Mouse (Mus musculus): ENCODE measurements around the gene Atg10. TPM values are rescaled to one million over a fixed set of nuclear protein-coding genes. Genes with fewer than 3 reads are reported as not detected.
A peak's percentile ranks its signal among the peaks of the same experiment; 100 is the strongest.

Atg10 gene
- total and polyA plus RNA-seq, 2 experiments from 2014 or later = 6.7 to 41.8 TPM

DNA sequence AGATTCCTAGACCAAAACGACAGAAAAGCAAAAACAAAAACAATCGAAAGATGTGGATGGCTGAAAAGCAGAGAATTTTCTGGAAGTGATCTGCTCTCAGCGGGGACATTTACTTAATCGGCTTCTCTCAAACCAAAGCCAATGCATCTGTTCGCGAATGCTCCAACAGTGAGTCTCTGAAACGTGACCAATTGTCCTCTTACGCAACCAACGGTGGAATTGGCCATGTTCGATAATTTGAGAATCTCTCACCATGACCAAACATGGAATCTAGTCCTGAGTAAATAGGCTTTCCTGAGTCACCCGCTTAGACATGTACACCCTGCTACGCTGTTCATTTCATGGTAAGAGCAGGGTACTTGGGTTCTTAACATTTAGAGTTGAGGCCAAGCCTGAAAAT, 326.9 kb downstream of the Atg10 start:
- H3K27ac ChIP-seq (ENCODE audit: low read depth) = no peak overlapping the region
- ATAC-seq (ENCODE audit: insufficient read depth, low read depth) (no peak), DNase-seq (ENCODE audit: low spot score) (no peak)
- H3K4me3 ChIP-seq (ENCODE audit: low read depth, low read length) = no peak overlapping the region
- H3K36me3 ChIP-seq (replicated peaks; ENCODE audit: control insufficient read depth, insufficient read depth, low read length) = no peaks in the 10 kb centered on the region
- H3K9ac ChIP-seq (replicated peaks; ENCODE audit: low read depth, low read length) = no peak overlapping the region
- WGBS = 94% methylated on average over 12 of the region's 12 CpGs
- H3K4me1 ChIP-seq (ENCODE audit: control insufficient read depth, insufficient read depth) = no peaks in the 10 kb centered on the region
- H3K4me2 ChIP-seq (ENCODE audit: low read depth, low read length) = no peak overlapping the region
- no peaks in the 10 kb centered on the region for H3K27me3 ChIP-seq (ENCODE audit: control insufficient read depth, insufficient read depth, low read length)
- no peaks in the 10 kb centered on the region for H3K9me3 ChIP-seq (replicated peaks; ENCODE audit: control insufficient read depth, low read length)
- no peak for TF ChIP-seq EP300 (IDR thresholded peaks at IDR 0.05; ENCODE audit: low read depth)
- TF ChIP-seq CTCF (IDR thresholded peaks at IDR 0.05; ENCODE audit: low read depth) = no peak

DNA sequence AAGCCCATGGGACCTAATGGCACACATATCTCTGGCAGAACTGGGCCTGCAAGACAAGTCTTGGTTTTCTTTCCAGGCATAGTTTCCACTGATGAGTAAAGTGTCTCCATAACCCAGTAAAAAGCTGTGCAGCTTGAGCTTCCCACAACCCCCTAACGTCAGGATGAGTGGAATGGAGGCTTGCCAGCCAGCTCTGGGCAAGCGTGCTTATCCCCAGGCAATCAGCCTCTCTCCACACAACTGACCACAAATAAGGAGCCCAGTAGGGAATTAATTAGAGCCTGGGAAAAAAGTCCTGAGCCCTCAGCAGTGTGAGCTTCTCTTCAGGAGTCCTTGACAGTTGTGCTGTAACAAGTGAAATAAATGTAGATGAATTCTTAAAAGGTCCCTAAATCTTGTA, 327.7 kb downstream of the Atg10 start:
- Histone ChIP-seq H3K9ac (replicated peaks; ENCODE audit: low read depth, low read length) (no peak overlapping the region), H3K27ac (ENCODE audit: low read depth) (no peak overlapping the region), H3K4me3 (ENCODE audit: low read depth, low read length) (no peak overlapping the region), H3K4me2 (ENCODE audit: low read depth, low read length) (no peak overlapping the region), H3K4me1 (ENCODE audit: control insufficient read depth, insufficient read depth) (no peaks in the 10 kb centered on the region), H3K9me3 (replicated peaks; ENCODE audit: control insufficient read depth, low read length) (no peaks in the 10 kb centered on the region), H3K27me3 (ENCODE audit: control insufficient read depth, insufficient read depth, low read length) (no peaks in the 10 kb centered on the region), H3K36me3 (replicated peaks; ENCODE audit: control insufficient read depth, insufficient read depth, low read length) (no peaks in the 10 kb centered on the region)
- TF ChIP-seq CTCF (IDR thresholded peaks at IDR 0.05; ENCODE audit: low read depth) = no peak
- TF ChIP-seq EP300 (IDR thresholded peaks at IDR 0.05; ENCODE audit: low read depth) = no peak
- WGBS = 47% methylated on average over 2 of the region's 2 CpGs
- no peak for DNase-seq (ENCODE audit: low spot score)
- no peak for ATAC-seq (ENCODE audit: insufficient read depth, low read depth)

DNA sequence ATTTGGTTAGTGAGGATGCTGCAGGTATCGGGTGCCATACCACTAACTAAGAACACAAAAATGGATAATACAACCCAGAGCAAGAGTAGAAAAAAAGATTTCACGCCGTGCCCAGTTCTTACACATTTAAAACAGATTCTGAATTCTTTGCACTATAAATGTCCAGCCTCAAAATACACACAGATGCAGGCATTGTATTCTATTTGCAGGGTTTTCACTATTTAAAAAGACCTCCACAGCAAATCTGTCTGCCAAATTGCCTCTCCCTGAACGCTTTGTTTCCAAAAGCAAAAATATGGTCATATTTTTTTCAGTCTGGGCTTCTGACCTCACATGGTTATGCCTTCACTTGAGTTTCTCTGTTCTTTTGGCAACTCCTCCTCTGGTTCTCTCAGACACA, 328.9 kb downstream of the Atg10 start:
- no peak overlapping the region for H3K27ac ChIP-seq (ENCODE audit: low read depth)
- WGBS = 86% methylated on average over 4 of the region's 4 CpGs
- no peak overlapping the region for H3K4me3 ChIP-seq (ENCODE audit: low read depth, low read length)
- no peaks in the 10 kb centered on the region for H3K27me3 ChIP-seq (ENCODE audit: control insufficient read depth, insufficient read depth, low read length)
- ATAC-seq (ENCODE audit: insufficient read depth, low read depth) (no peak), DNase-seq (ENCODE audit: low spot score) (no peak)
- no peaks in the 10 kb centered on the region for H3K9me3 ChIP-seq (replicated peaks; ENCODE audit: control insufficient read depth, low read length)
- H3K9ac ChIP-seq (replicated peaks; ENCODE audit: low read depth, low read length) = no peak overlapping the region
- no peak for TF ChIP-seq CTCF (IDR thresholded peaks at IDR 0.05; ENCODE audit: low read depth)
- no peak for TF ChIP-seq EP300 (IDR thresholded peaks at IDR 0.05; ENCODE audit: low read depth)
- no peak overlapping the region for H3K4me2 ChIP-seq (ENCODE audit: low read depth, low read length)
- H3K36me3 ChIP-seq (replicated peaks; ENCODE audit: control insufficient read depth, insufficient read depth, low read length) = no peaks in the 10 kb centered on the region
- no peaks in the 10 kb centered on the region for H3K4me1 ChIP-seq (ENCODE audit: control insufficient read depth, insufficient read depth)

- H3K9ac ChIP-seq (replicated peaks; ENCODE audit: low read depth, low read length) = no peak overlapping the region
- H3K9me3 ChIP-seq (replicated peaks; ENCODE audit: control insufficient read depth, low read length) = no peaks in the 10 kb centered on the region
- no peaks in the 10 kb centered on the region for H3K27me3 ChIP-seq (ENCODE audit: control insufficient read depth, insufficient read depth, low read length)
- H3K36me3 ChIP-seq (replicated peaks; ENCODE audit: control insufficient read depth, insufficient read depth, low read length) = no peaks in the 10 kb centered on the region
- H3K4me2 ChIP-seq (ENCODE audit: low read depth, low read length) = no peak overlapping the region
- no peak overlapping the region for H3K4me3 ChIP-seq (ENCODE audit: low read depth, low read length)
- H3K4me1 ChIP-seq (ENCODE audit: control insufficient read depth, insufficient read depth) = no peaks in the 10 kb centered on the region
- no peak for ATAC-seq (ENCODE audit: insufficient read depth, low read depth)
- 83% methylated on average over 5 of the region's 5 CpGs for WGBS
- DNase-seq (ENCODE audit: low spot score) = no peak
- TF ChIP-seq CTCF (IDR thresholded peaks at IDR 0.05; ENCODE audit: low read depth) (no peak), EP300 (IDR thresholded peaks at IDR 0.05; ENCODE audit: low read depth) (no peak)
- no peak overlapping the region for H3K27ac ChIP-seq (ENCODE audit: low read depth)
These were observed 333.7 kb downstream of the Atg10 start for GRCm38 (mm10) chr13:90890111-90890510.

DNA sequence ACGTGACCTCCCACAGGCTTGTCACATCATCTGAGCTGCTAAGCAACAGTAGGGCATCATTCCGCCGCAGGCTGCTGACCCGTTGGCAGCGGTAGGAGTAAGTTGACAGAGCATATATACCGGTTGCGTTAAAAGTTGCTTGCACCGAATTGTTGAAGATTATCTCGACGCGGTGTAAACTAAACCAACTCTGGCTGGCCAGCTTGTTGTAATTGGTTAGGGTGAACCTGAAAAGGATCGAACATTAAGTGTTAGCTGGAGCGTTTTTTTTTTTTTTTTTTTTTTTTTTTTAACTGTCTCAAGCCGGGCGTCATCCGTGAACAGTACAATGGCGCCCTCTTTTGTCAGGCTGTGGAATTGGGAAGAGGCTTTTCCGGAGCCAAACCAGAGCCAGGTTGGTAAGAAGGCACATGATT, 337.2 kb downstream of the Atg10 start:
- ATAC-seq (ENCODE audit: insufficient read depth, low read depth) = peak; percentile 71
- peak; percentile 55 for DNase-seq (ENCODE audit: low spot score)
- under 1% methylated on average over 18 of the region's 18 CpGs for WGBS
- H3K36me3 ChIP-seq (replicated peaks; ENCODE audit: control insufficient read depth, insufficient read depth, low read length) = no peaks in the 10 kb centered on the region
- H3K9me3 ChIP-seq (replicated peaks; ENCODE audit: control insufficient read depth, low read length) = no peaks in the 10 kb centered on the region
- H3K4me1 ChIP-seq (ENCODE audit: control insufficient read depth, insufficient read depth) = 0 out of 2 replicates have a peak, but pooled peaks cover 3% of the 10 kb centered on the region
- peak overlapping the region; percentile 50 for H3K4me3 ChIP-seq (ENCODE audit: low read depth, low read length)
- H3K9ac ChIP-seq (replicated peaks; ENCODE audit: low read depth, low read length) = no peak overlapping the region; the same call in 1 of the 2 replicates
- TF ChIP-seq CTCF (IDR thresholded peaks at IDR 0.05; ENCODE audit: low read depth) (peak; percentile 74), EP300 (IDR thresholded peaks at IDR 0.05; ENCODE audit: low read depth) (no peak)
- peak overlapping the region; percentile 72 for H3K4me2 ChIP-seq (ENCODE audit: low read depth, low read length)
- peak overlapping the region; percentile 58 for H3K27ac ChIP-seq (ENCODE audit: low read depth)
- H3K27me3 ChIP-seq (ENCODE audit: control insufficient read depth, insufficient read depth, low read length) = no peaks in the 10 kb centered on the region

DNA sequence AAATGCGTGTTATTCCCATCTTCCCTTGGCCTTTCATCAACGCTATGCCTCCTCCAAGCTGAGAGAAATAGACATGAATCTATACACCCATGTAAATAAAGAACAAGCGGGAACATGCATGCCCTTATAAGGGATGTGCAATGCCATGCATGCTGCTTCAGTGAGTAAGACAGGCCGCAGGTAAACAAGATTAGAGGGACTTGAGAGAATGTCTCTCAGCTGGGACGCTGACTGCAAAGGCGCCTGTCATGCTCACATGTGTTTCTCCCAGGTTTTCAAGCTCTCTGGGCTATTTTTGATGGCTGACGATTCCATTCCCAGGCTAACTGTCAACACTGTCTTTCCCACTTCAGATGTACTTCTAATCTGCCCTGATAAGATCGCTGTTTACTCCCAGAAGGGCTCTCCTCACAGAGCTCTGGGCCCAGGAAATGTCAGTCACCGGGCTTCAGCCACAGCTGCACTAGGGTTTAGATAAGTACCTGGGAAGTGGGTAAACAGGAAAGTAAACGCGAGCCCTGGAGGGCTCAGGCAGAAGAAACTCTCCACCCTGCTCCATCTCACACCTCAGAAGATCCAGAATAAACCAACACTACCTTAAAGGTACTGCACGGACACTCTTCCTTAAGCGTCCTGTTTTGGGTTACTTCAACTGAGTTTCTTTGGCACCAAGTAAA, 337.8 kb downstream of the Atg10 start:
- Histone ChIP-seq H3K36me3 (replicated peaks; ENCODE audit: control insufficient read depth, insufficient read depth, low read length) (no peaks in the 10 kb centered on the region), H3K27me3 (ENCODE audit: control insufficient read depth, insufficient read depth, low read length) (no peaks in the 10 kb centered on the region), H3K9ac (replicated peaks; ENCODE audit: low read depth, low read length) (no peak overlapping the region; the same call in 1 of the 2 replicates), H3K4me2 (ENCODE audit: low read depth, low read length) (peak overlapping the region; percentile 72), H3K27ac (ENCODE audit: low read depth) (peak overlapping the region; percentile 58), H3K4me3 (ENCODE audit: low read depth, low read length) (peak overlapping the region; percentile 50), H3K4me1 (ENCODE audit: control insufficient read depth, insufficient read depth) (0 out of 2 replicates have a peak, but pooled peaks cover 3% of the 10 kb centered on the region), H3K9me3 (replicated peaks; ENCODE audit: control insufficient read depth, low read length) (no peaks in the 10 kb centered on the region)
- 19% methylated on average over 13 of the region's 13 CpGs for WGBS
- ATAC-seq (ENCODE audit: insufficient read depth, low read depth) (peak; percentile 90), DNase-seq (ENCODE audit: low spot score) (peak; percentile 80)
- peak; percentile 84 for TF ChIP-seq EP300 (IDR thresholded peaks at IDR 0.05; ENCODE audit: low read depth)
- TF ChIP-seq CTCF (IDR thresholded peaks at IDR 0.05; ENCODE audit: low read depth) = no peak

Other genes starting within 250 kb of the Atg10 start
- gene Ssbp2, start 236.3 kb upstream of the Atg10 start, total RNA-seq (2014; rRNA removed; ENCODE audit: low replicate concordance) = 74.2 and 85.1 TPM in 2 replicates
- 70.8 and 75.7 TPM in 2 replicates for gene Ssbp2, start 236.3 kb upstream of the Atg10 start, polyA plus RNA-seq (2015; fragmentation: Nextera tagmentation; extraction: Ambion mirVana)

Data from heart, postnatal 0 days (tissue).